ENCODE assay signal across 22 mouse cellular contexts in the genomic region with DNA sequence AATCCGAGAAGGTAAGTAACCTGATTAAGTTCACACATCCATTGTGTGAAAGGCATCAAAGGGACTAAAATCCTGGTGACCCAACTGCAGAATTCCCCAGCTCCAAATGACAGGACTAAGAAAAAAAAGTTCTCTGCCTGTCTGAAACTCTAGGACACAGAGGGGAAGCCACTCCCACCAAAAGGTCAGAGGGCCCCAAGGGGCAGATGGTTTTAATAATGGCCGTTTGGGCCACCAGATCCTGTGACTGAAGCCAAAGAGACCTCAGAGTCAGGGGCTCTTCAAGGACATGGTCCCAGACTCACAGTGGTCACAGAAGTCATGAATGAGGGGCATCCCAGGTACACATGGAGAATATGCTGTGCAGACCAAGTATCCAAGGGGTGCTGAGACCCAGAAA. TPM values are rescaled to one million over a fixed set of nuclear protein-coding genes. Genes with fewer than 3 reads are reported as not detected.
A peak's percentile ranks its signal among the peaks of the same experiment; 100 is the strongest.
DNase-seq lines count a peak whose midpoint lies in the region; ATAC-seq and TF ChIP-seq lines count a peak whose summit lies in the region.
"Had no signal": no experiment of that assay in that cellular context is flagged by ENCODE, and none has a peak within 500 bp of the region (broad histone marks: within the 10 kb centered on the region; RNA-seq: fewer than 3 reads in every experiment).

No protein-coding gene starts in this region.

- TF ChIP-seq CTCF in forebrain, postnatal 0 days (IDR thresholded peaks at IDR 0.05; ENCODE audit: low read depth) = no peak

- no peak for DNase-seq in forebrain, embryonic 10.5 days (ENCODE audit: extremely low spot score, low spot score)
- DNase-seq in forebrain, postnatal 0 days = no peak
- peak; percentile 69 for DNase-seq in embryo, embryonic 10 days (ENCODE audit: low spot score)
- DNase-seq in embryonic facial prominence, embryonic 10.5 days (ENCODE audit: low spot score) = peak; percentile 73
- no peak for DNase-seq in thymus, adult 18-20 months
- no peak for DNase-seq in left cerebral cortex, postnatal 4 days
- DNase-seq: adrenal gland, adult 8-10 months; adrenal gland, postnatal 36 days; B cell, adult 2 months; cerebellum, adult 2 months; cerebellum, postnatal 10 days; heart, postnatal 36 days had no signal

- H3K4me2 ChIP-seq in forebrain, postnatal 0 days (ENCODE audit: low read depth) = no peak overlapping the region
- H3K4me2 ChIP-seq in limb, embryonic 12.5 days = no peak overlapping the region
- H3K4me2 ChIP-seq: embryonic facial prominence, embryonic 12.5 days; forebrain, embryonic 12.5 days; heart, embryonic 12.5 days; hindbrain, embryonic 12.5 days had no signal

- no peaks in the 10 kb centered on the region for H3K9me3 ChIP-seq in forebrain, embryonic 10.5 days
- H3K9me3 ChIP-seq in forebrain, postnatal 0 days (ENCODE audit: low read length) = no peaks in the 10 kb centered on the region
- H3K9me3 ChIP-seq in embryonic facial prominence, embryonic 10.5 days = no peaks in the 10 kb centered on the region
- H3K9me3 ChIP-seq in limb, embryonic 12.5 days = no peaks in the 10 kb centered on the region
- H3K9me3 ChIP-seq: embryonic facial prominence, embryonic 12.5 days; forebrain, embryonic 12.5 days; G1E; heart, embryonic 12.5 days; hindbrain, embryonic 12.5 days had no signal

- H3K27ac ChIP-seq in forebrain, embryonic 10.5 days = peak overlapping the region; percentile 81
- H3K27ac ChIP-seq in forebrain, postnatal 0 days (ENCODE audit: low read depth, low read length) = no peak overlapping the region
- peak overlapping the region; percentile 77 for H3K27ac ChIP-seq in embryonic facial prominence, embryonic 10.5 days (replicated peaks)
- H3K27ac ChIP-seq in limb, embryonic 12.5 days = peak overlapping the region; percentile 53; the same call in 1 of the 2 replicates
- H3K27ac ChIP-seq: embryonic facial prominence, embryonic 12.5 days; forebrain, embryonic 12.5 days; heart, adult 2 months; hindbrain, embryonic 12.5 days; hindbrain, postnatal 0 days had no signal

- H3K36me3 ChIP-seq in forebrain, embryonic 10.5 days (replicated peaks) = no peaks in the 10 kb centered on the region
- no peaks in the 10 kb centered on the region for H3K36me3 ChIP-seq in forebrain, postnatal 0 days (ENCODE audit: insufficient read depth)
- no peaks in the 10 kb centered on the region for H3K36me3 ChIP-seq in embryonic facial prominence, embryonic 10.5 days (replicated peaks)
- H3K36me3 ChIP-seq in limb, embryonic 12.5 days = no peaks in the 10 kb centered on the region
- H3K36me3 ChIP-seq: embryonic facial prominence, embryonic 12.5 days; forebrain, embryonic 12.5 days; G1E; heart, embryonic 12.5 days; hindbrain, embryonic 12.5 days had no signal

- H3K27me3 ChIP-seq in forebrain, embryonic 10.5 days (ENCODE audit: poor library complexity, severe bottlenecking) = no peaks in the 10 kb centered on the region
- no peaks in the 10 kb centered on the region for H3K27me3 ChIP-seq in forebrain, postnatal 0 days (ENCODE audit: insufficient read depth, low read length)
- H3K27me3 ChIP-seq in embryonic facial prominence, embryonic 10.5 days (replicated peaks; ENCODE audit: low read depth, poor library complexity, severe bottlenecking) = no peaks in the 10 kb centered on the region; the same call in 1 of the 2 replicates
- no peaks in the 10 kb centered on the region for H3K27me3 ChIP-seq in limb, embryonic 12.5 days
- H3K27me3 ChIP-seq: embryonic facial prominence, embryonic 12.5 days; forebrain, embryonic 12.5 days; heart, embryonic 12.5 days had no signal

- H3K9ac ChIP-seq in forebrain, postnatal 0 days = no peak overlapping the region
- no peak overlapping the region for H3K9ac ChIP-seq in limb, embryonic 12.5 days (replicated peaks)
- H3K9ac ChIP-seq: embryonic facial prominence, embryonic 12.5 days; forebrain, embryonic 12.5 days; heart, embryonic 12.5 days; hindbrain, embryonic 12.5 days had no signal

- intact Hi-C loops in left cerebral cortex, postnatal 4 days (cut with DNase I) = no loop called here

- no peak overlapping the region for H3K4me3 ChIP-seq in forebrain, embryonic 10.5 days
- H3K4me3 ChIP-seq in forebrain, postnatal 0 days (ENCODE audit: low read depth, low read length) = no peak overlapping the region
- no peak overlapping the region for H3K4me3 ChIP-seq in embryonic facial prominence, embryonic 10.5 days
- no peak overlapping the region for H3K4me3 ChIP-seq in limb, embryonic 12.5 days (replicated peaks)
- H3K4me3 ChIP-seq: embryonic facial prominence, embryonic 12.5 days; forebrain, embryonic 12.5 days; heart, adult 2 months; heart, embryonic 12.5 days; hindbrain, embryonic 12.5 days had no signal

- 12% methylated on average over 2 of the region's 2 CpGs for WGBS in forebrain, embryonic 10.5 days
- 23% methylated on average over 2 of the region's 2 CpGs for WGBS in forebrain, postnatal 0 days
- 5% methylated on average over 2 of the region's 2 CpGs for WGBS in embryonic facial prominence, embryonic 10.5 days
- 8% methylated on average over 2 of the region's 2 CpGs for WGBS in limb, embryonic 12.5 days

- peaks cover 67% of the 10 kb centered on the region for H3K4me1 ChIP-seq in forebrain, embryonic 10.5 days
- H3K4me1 ChIP-seq in forebrain, postnatal 0 days (ENCODE audit: insufficient read depth) = 0 out of 2 replicates have a peak, but pooled peaks cover 2% of the 10 kb centered on the region
- peaks cover 67% of the 10 kb centered on the region for H3K4me1 ChIP-seq in embryonic facial prominence, embryonic 10.5 days
- H3K4me1 ChIP-seq in limb, embryonic 12.5 days (replicated peaks) = peaks cover 72% of the 10 kb centered on the region

- no peak for ATAC-seq in forebrain, postnatal 0 days
- no peak for ATAC-seq in limb, embryonic 12.5 days (ENCODE audit: insufficient number of reproducible peaks, insufficient read depth, low FRiP score, low TSS enrichment, low read depth)
- ATAC-seq: CD4-positive, CD25-positive, alpha-beta regulatory T cell, adult 4 months; forebrain, embryonic 16.5 days; hindbrain, postnatal 0 days had no signal

RNA-seq across cellular contexts. Expression of a gene that starts 29.3 kb away (rescaled TPM):
- 22.1 and 25.5 TPM in 2 replicates for polyA plus RNA-seq in forebrain, embryonic 10.5 days (2016; fragmentation: Nextera tagmentation; extraction: Ambion mirVana)
- 16.0 and 17.6 TPM in 2 replicates for total RNA-seq in forebrain, postnatal 0 days (2014; rRNA removed)
- 5.0 and 5.5 TPM in 2 replicates for polyA plus RNA-seq in forebrain, postnatal 0 days (2015; fragmentation: Nextera tagmentation; extraction: Ambion mirVana)
- polyA plus RNA-seq in embryonic facial prominence, embryonic 10.5 days (2016; fragmentation: Nextera tagmentation; extraction: Ambion mirVana) = 23.4 and 25.5 TPM in 2 replicates
- polyA plus RNA-seq in limb, embryonic 12.5 days (2016; fragmentation: Nextera tagmentation; extraction: Ambion mirVana) = 39.9 and 43.4 TPM in 2 replicates
- total RNA-seq in left cerebral cortex, postnatal 4 days (2021) = 10 to 100 TPM; 16.0 to 20.4 TPM

Comparison
In these comparisons a context has a peak if more than half of its experiments do, and no peak if none do; other contexts are left out.
1. DNase-seq: peak in embryo, embryonic 10 days (single experiment) and embryonic facial prominence, embryonic 10.5 days (single experiment); none in forebrain, embryonic 10.5 days (single experiment), forebrain, postnatal 0 days (single experiment), thymus, adult 18-20 months (0 of 2) and left cerebral cortex, postnatal 4 days (single experiment).